Mouse (Mus musculus): Measurements from ENCODE around the gene Gm14214. TPM values are rescaled to one million over a fixed set of nuclear protein-coding genes. Genes with fewer than 3 reads are reported as not detected.

Gm14214 gene
- not detected in 2 replicates for polyA plus RNA-seq (2012; rRNA removed; ENCODE audit: low replicate concordance)

DNA sequence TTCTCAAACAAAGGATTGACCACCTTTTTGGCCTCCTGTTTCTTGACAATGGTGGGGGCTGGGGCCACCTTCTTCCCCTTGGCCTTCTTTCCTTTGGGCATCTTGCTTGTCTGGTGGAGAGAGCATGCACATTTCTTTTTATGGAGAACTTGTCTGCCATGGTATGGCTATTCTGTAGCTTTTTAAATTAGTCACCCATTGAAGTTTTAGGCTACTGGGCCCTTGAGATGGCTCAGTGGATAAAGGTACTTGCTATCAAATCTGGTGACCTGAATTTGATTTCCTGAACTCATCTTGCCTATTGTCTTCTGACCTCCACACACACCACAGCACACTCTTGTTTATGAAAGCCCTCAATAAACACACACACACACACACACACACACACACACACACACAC is at the start of gene Gm14214:
Gene Gm14214, minus strand, starts transcription at position 101 of the 400 bp plus-strand sequence.

DNA sequence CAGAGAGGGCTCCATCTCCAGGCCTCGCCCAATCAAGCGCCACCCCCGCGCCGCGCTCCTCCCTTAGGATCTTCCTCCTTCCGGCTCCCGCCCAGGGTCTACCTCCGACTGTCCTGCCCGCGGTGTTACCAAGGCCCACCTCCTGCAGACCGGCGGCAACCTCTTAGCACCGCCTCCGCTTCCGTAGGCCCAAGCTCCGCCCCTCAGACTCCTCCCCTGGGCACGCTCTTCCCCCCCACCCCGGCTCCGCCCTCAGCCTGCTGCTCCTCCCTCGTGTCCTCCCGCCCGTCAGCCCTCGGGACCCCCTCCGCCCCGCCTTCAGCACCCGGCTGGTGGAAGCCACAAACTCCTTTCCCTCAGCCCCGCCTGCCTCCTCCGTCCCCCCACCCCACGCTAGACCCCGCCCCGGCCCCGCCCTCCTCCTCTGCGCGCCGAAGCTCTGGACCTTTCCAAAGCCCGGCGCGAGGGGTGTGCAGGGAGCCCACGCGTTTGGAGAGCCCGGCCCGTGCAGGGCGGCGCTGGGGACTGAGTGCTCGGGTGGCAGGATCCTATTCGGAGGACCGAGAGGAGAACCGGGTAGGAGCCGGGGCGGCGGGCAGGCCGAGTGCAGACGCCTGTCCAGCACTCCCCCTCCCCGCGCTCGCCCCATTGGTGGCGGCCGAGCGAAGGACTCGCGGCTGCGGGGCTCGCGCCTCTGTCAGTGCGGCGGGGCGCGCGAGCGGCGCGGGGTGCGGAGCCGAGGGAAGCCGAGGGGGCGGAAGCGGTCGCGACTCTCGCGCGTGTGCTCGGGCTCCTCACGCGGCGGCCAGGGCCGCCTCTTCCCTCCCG is 21.0 kb upstream of the Gm14214 start, which contains the start of the genes Raly and a:
Gene Raly, plus strand, starts transcription at position 441 of the 828 bp plus-strand sequence.
Gene a, plus strand, starts transcription at position 747 of the 828 bp plus-strand sequence.

Other genes starting within 250 kb of the Gm14214 start
- gene 1700003F12Rik, start 222.9 kb downstream of the Gm14214 start, polyA plus RNA-seq (2012; rRNA removed; ENCODE audit: low replicate concordance) = 0.45 and 2.6 TPM in 2 replicates
- gene Actl10, start 218.3 kb downstream of the Gm14214 start, polyA plus RNA-seq (2012; rRNA removed; ENCODE audit: low replicate concordance) = 0.14 TPM in 1 of 2 replicates, not detected in the other
- 4.3 and 5.1 TPM in 2 replicates for gene Necab3, start 211.1 kb downstream of the Gm14214 start, polyA plus RNA-seq (2012; rRNA removed; ENCODE audit: low replicate concordance)
- 5.8 and 8.5 TPM in 2 replicates for gene E2f1, start 200.1 kb downstream of the Gm14214 start, polyA plus RNA-seq (2012; rRNA removed; ENCODE audit: low replicate concordance)
- gene Pxmp4, start 166.3 kb downstream of the Gm14214 start, polyA plus RNA-seq (2012; rRNA removed; ENCODE audit: low replicate concordance) = 72.3 and 84.3 TPM in 2 replicates
- gene Zfp341, start 156.7 kb downstream of the Gm14214 start, polyA plus RNA-seq (2012; rRNA removed; ENCODE audit: low replicate concordance) = 6.2 and 7.6 TPM in 2 replicates
- 1.5 and 2.1 TPM in 2 replicates for gene 4930519P11Rik, start 156.6 kb downstream of the Gm14214 start, polyA plus RNA-seq (2012; rRNA removed; ENCODE audit: low replicate concordance)
- gene Chmp4b, start 118.3 kb downstream of the Gm14214 start, polyA plus RNA-seq (2012; rRNA removed; ENCODE audit: low replicate concordance) = 63.7 and 64.4 TPM in 2 replicates
- gene Raly, start 21.1 kb upstream of the Gm14214 start, polyA plus RNA-seq (2012; rRNA removed; ENCODE audit: low replicate concordance) = 137 and 220 TPM in 2 replicates
- 0.60 TPM in 1 of 2 replicates, not detected in the other for gene a, start 21.4 kb upstream of the Gm14214 start, polyA plus RNA-seq (2012; rRNA removed; ENCODE audit: low replicate concordance)
- 4.4 and 15.5 TPM in 2 replicates for gene Eif2s2, start 122.9 kb upstream of the Gm14214 start, polyA plus RNA-seq (2012; rRNA removed; ENCODE audit: low replicate concordance)
- gene Gm14226, start 248.2 kb upstream of the Gm14214 start, polyA plus RNA-seq (2012; rRNA removed; ENCODE audit: low replicate concordance) = not detected in 2 replicates